Mouse (Mus musculus) hindbrain, embryonic 16.5 days (tissue): ENCODE measurements at regions not wholly inside any gene's neighbourhood (a gene's known extent, or its start where the extent isn't known, plus 50 kb on each side); places are given as distances from the start of the nearest gene placed in this dataset.
A peak's percentile ranks its signal among the peaks of the same experiment; 100 is the strongest.

ENCODE experiments used
- ATAC-seq: fragments of 200-750 bp; cut with Nextera tagmentation; 2 replicates; pipeline ENCODE4 v1.8.0; 2017; ENCODE audit warnings: moderate TSS enrichment, moderate library complexity
- H3K27ac ChIP-seq: fragments of 300-500 bp; sonication (generic); 2 replicates; pipeline ENCODE4 v1.5.1; 2014; ENCODE audit warnings: low read depth, mild to moderate bottlenecking, control low read depth, low read length, moderate library complexity
- H3K27me3 ChIP-seq: fragments of 300-500 bp; sonication (generic); replicated peaks from 2 replicates; pipeline ENCODE4 v1.6.1; 2014; ENCODE audit warnings: low read length; ENCODE audit not compliant: control insufficient read depth, insufficient read depth
- H3K36me3 ChIP-seq: fragments of 300-500 bp; sonication (generic); 2 replicates; pipeline ENCODE4 v1.6.1; 2014; ENCODE audit warnings: mild to moderate bottlenecking, low read length, moderate library complexity, mixed read lengths; ENCODE audit not compliant: control insufficient read depth, insufficient read depth
- H3K4me1 ChIP-seq: fragments of 300-500 bp; sonication (generic); 2 replicates; pipeline ENCODE4 v1.6.1; 2014; ENCODE audit warnings: low read depth, low read length; ENCODE audit not compliant: control insufficient read depth, insufficient read depth
- H3K4me2 ChIP-seq: fragments of 300-500 bp; sonication (generic); 2 replicates; pipeline ENCODE4 v1.6.1; 2014; ENCODE audit warnings: mild to moderate bottlenecking, low read length, control low read depth, moderate library complexity
- H3K4me3 ChIP-seq: fragments of 300-500 bp; sonication (generic); 2 replicates; pipeline ENCODE4 v1.5.1; 2014; ENCODE audit warnings: mild to moderate bottlenecking, low read length, control low read depth, moderate library complexity
- H3K9ac ChIP-seq: fragments of 300-500 bp; sonication (generic); 2 replicates; pipeline ENCODE4 v1.6.1; 2014; ENCODE audit warnings: low read depth, mild to moderate bottlenecking, control low read depth, low read length, moderate library complexity
- H3K9me3 ChIP-seq: fragments of 300-500 bp; sonication (generic); 2 replicates; pipeline ENCODE4 v1.6.1; 2014; ENCODE audit warnings: mild to moderate bottlenecking, low read length, moderate library complexity; ENCODE audit not compliant: control insufficient read depth
- WGBS: fragments of 180-500 bp; shearing (Covaris S2); extraction: QIAGEN DNeasy Blood & Tissue Kit; methylation state at CpG from one replicate; pipeline ENCODE4 v1.1.7; 2014; 5-methylcytosine and 5-hydroxymethylcytosine counted together

DNA sequence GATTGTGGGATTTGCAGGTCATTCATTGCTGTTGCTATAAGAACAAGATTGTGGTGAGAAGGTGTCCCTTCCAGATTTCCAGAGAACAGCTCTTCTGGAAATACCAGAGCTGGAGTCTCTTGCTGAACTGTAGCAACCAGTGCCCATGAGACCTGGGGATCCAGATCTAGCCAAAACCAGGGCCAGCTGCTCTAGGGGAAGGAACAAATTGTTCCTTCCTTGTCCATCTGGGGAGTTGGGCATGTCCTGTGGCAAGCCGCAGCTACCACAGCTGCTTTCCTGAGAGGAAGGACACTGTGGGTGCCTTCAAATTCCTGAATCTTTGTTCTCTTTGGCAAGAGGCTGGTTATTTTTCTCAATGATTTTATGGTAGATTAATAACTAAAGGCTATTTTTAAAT is 839.0 kb upstream of the 2610301B20Rik start:
- Histone ChIP-seq H3K27ac (no peak overlapping the region), H3K4me2 (no peak overlapping the region), H3K36me3 (no peaks in the 10 kb centered on the region), H3K9me3 (no peaks in the 10 kb centered on the region), H3K9ac (no peak overlapping the region), H3K27me3 (no peaks in the 10 kb centered on the region), H3K4me3 (no peak overlapping the region), H3K4me1 (no peaks in the 10 kb centered on the region)
- WGBS = 88% methylated on average over 1 of the region's 1 CpGs
- no peak for ATAC-seq

DNA sequence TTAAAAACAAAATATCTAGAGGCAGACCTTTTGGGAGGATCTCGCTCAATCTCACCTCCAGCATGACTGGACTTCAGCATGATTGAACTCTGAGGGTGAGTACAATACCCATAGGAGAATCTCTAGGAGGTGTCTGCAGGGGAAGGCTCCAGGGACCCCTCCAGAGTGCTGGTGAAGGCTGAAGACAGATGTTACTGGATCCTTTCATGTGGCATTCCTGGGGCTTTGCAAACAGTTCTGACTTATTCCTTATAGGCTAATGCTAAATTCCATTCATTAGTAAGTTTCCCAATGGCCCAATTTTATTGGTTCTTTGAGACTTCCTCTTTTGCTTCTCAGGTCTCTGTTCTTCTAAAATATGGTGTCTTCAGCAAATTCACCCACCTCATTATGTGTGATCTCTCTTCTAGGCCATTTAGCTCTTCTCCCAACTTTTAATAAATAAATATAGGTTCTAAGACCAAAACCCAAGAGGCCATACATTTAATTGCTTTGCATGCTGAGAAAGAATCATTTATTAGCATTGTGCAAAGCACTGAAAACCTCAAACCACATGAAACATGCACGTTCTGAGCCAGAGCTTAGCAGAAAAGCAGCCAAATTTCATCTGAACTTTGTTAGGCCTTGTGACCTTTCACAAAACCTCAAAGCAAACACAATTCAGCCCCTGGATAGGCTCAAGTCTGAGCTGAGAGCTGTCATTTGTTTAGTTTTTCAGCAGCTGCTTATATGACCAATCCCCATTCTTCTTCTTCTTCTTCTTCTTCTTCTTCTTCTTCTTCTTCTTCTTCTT is 832.8 kb upstream of the 2610301B20Rik start:
- 83% methylated on average over 2 of the region's 2 CpGs for WGBS
- H3K4me1 ChIP-seq = no peaks in the 10 kb centered on the region
- no peaks in the 10 kb centered on the region for H3K9me3 ChIP-seq
- H3K36me3 ChIP-seq = no peaks in the 10 kb centered on the region
- H3K4me3 ChIP-seq = no peak overlapping the region
- no peaks in the 10 kb centered on the region for H3K27me3 ChIP-seq
- H3K27ac ChIP-seq = no peak overlapping the region
- H3K4me2 ChIP-seq = no peak overlapping the region
- no peak for ATAC-seq
- H3K9ac ChIP-seq = no peak overlapping the region

DNA sequence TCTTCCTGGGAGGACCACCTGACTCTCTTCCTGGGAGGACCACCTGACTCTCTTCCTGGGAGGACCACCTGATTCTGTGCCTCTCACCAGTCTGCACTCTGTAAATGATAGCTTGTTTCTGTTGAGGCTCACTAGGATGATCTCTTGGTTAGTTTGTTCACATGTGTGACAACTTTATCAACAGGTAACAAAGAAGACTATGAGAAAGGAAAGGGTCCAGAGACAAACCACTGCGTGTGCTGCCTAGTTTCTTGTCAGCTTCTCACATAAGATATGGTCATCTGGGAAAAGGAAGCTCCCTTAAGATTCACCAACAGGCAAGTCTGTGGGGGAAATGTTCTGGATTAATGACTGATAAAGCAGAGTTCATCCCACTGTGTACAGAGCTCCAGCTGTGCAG is 825.5 kb upstream of the 2610301B20Rik start:
- Histone ChIP-seq H3K4me2 (no peak overlapping the region), H3K36me3 (no peaks in the 10 kb centered on the region), H3K4me1 (peaks cover 4% of the 10 kb centered on the region; the same call in 1 of the 2 replicates), H3K27ac (no peak overlapping the region), H3K4me3 (no peak overlapping the region), H3K9me3 (no peaks in the 10 kb centered on the region), H3K9ac (no peak overlapping the region), H3K27me3 (no peaks in the 10 kb centered on the region)
- no peak for ATAC-seq
- WGBS = 90% methylated on average over 1 of the region's 1 CpGs

DNA sequence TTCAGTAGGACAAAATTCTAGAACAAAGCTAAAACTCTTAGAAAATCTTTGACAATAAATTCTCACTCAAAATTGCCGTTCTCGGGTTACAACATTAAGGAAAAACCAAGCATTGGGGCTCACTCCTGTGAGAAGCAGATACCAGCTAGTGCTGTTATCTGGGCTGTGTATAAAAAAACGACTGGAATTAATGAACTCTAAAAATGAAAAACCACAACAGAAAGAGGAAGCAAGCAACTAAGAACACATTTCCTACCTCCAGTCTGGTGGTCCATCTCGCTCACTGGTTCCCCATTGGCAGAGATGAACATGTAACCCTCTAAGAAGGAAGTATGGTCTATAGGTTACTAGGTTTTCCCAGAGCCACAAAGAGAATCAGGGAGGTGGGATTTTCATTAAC is 824.9 kb upstream of the 2610301B20Rik start:
- Histone ChIP-seq H3K4me2 (no peak overlapping the region), H3K9ac (no peak overlapping the region), H3K4me3 (no peak overlapping the region), H3K27ac (no peak overlapping the region), H3K9me3 (no peaks in the 10 kb centered on the region), H3K4me1 (peaks cover 4% of the 10 kb centered on the region; the same call in 1 of the 2 replicates), H3K27me3 (no peaks in the 10 kb centered on the region), H3K36me3 (no peaks in the 10 kb centered on the region)
- no peak for ATAC-seq
- WGBS = 78% methylated on average over 4 of the region's 4 CpGs

DNA sequence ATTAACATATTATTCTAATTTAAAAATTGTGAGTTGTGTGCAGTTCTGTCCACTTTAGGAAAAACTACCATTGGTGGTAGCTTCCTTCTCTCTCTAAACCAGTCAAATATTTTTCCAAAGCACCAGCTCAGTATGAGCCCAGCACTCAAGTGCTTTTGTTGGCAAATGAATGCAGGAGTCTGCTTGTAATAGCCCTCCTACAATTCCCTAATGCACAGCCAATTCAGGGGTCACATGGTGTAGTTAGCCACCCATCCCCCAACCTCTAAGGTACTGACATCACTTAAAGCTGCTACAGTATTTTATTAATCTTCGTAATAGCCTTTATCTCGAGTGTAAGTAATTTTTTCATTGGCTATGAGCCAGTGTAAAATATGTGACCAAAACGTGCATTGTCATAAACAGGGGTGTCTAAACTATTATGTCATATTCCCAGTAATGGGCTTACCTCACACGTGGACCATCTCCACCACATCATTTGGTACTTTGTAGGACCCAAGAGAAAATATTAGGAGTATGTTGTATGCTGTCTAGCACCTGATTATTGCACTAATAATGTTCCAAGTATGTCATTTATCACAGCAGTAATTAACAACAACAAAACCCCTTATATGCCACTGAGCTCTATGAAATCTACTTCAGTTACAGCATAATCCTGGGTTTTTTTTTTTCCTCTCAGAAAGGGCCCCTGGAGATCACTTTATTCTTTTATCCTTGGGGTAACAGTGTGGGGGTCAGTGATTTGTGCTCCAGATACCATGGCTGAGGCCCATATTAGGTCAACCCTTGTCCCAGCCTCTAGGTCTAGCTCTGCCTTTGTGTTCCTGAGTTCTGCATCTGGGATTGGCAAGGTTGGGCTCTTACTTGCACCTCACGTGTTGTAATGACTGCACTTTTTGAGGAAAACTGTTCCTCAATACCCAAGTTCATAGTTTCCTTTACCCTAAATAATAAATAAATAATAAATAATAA is 822.7 kb upstream of the 2610301B20Rik start:
- no peak overlapping the region for H3K4me3 ChIP-seq
- no peaks in the 10 kb centered on the region for H3K27me3 ChIP-seq
- H3K9me3 ChIP-seq = no peaks in the 10 kb centered on the region
- peaks cover 4% of the 10 kb centered on the region; the same call in 1 of the 2 replicates for H3K4me1 ChIP-seq
- H3K36me3 ChIP-seq = no peaks in the 10 kb centered on the region
- H3K27ac ChIP-seq = no peak overlapping the region
- H3K9ac ChIP-seq = no peak overlapping the region
- ATAC-seq = peak; percentile 84
- WGBS = 50% methylated on average over 5 of the region's 5 CpGs
- no peak overlapping the region for H3K4me2 ChIP-seq

DNA sequence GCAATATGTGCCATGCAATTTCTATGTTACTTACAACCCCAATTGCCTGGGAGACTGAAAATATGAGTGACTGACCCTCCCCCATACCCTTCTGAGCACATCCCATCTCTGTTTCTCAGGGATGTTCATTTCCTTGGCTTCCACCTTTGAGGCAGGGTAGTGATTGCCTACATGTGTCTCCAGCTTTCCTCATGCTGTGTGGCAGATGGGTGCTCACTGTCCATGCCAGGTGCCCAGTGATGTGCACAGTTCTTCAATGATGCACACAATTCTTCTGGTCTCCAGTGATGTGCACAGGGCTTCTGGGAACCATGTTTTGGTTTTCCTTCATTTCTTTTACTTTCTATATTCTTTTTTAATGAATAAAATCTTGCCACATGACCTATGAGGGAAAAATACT is 821.4 kb upstream of the 2610301B20Rik start:
- peak; percentile 45; the same call in 1 of the 2 replicates for ATAC-seq
- no peak overlapping the region for H3K4me2 ChIP-seq
- no peak overlapping the region for H3K4me3 ChIP-seq

DNA sequence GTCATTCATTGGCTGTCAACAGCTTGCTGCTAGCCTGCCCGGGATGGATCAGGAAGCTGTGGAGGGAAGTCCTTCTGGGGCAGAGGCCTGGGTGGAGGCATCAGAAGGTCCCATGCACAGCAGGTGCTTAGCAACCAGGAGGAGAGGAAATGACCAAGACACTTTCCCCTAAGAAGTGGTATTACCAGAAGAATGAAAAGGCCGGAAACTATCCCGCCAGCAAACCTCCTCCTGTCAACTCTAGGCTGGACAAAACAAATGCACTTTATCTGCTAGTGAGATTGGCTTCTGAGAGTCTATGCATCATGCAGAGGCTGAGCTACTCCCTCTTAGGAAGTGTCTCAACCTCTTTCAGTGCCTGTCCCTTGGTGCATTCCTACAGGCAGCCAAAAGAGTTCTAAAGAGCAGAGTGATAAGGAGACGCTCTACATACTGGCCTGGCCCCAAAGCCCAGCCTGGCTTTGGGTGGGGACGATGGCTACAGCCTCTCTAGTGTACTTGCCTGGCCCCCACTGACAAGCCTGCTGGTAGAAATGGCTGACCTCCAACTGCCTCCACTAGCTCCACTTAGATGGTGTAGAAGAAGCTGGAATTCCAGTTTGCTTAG is 801.7 kb upstream of the 2610301B20Rik start:
- Histone ChIP-seq H3K27ac (no peak overlapping the region), H3K4me3 (no peak overlapping the region), H3K9me3 (no peaks in the 10 kb centered on the region), H3K36me3 (no peaks in the 10 kb centered on the region), H3K9ac (no peak overlapping the region), H3K27me3 (no peaks in the 10 kb centered on the region), H3K4me1 (no peaks in the 10 kb centered on the region), H3K4me2 (no peak overlapping the region)
- ATAC-seq = no peak
- 75% methylated on average over 5 of the region's 5 CpGs for WGBS

More for the DNA sequence above, 821.4 kb upstream of the 2610301B20Rik start:
- Histone ChIP-seq H3K4me1 (peaks cover 4% of the 10 kb centered on the region; the same call in 1 of the 2 replicates), H3K27me3 (no peaks in the 10 kb centered on the region), H3K36me3 (no peaks in the 10 kb centered on the region), H3K27ac (no peak overlapping the region), H3K9me3 (no peaks in the 10 kb centered on the region), H3K9ac (no peak overlapping the region)

DNA sequence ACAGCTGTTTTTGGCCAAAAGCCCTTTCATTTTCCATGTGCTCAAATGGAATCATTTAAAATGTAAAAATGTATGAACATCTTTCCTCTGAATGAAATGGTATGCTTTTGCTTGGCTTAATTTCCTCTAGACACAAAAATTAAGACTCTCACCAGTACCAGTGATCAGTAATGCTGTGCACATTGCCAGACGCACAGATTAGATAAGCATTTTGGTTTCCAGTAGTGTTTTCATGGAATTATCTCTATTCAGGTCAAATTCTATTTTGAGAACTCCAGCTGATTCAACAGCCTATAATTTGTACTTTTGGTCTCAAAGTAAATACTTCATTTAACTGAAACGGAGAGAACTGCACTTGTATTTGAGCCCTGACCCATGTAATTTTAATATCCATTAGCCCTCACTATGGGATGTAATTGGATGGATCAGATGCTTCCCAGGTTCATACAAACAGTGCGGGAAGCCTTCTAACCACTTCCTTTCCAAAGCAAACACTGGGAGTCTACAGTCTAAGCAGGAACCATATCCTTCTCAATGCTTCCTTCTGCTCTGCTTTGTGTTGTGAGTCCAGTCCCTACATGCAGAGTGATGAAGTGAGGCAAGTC is 794.6 kb upstream of the 2610301B20Rik start:
- ATAC-seq = no peak
- Histone ChIP-seq H3K4me2 (no peak overlapping the region), H3K27me3 (no peaks in the 10 kb centered on the region), H3K9ac (no peak overlapping the region), H3K4me3 (no peak overlapping the region), H3K27ac (no peak overlapping the region), H3K36me3 (no peaks in the 10 kb centered on the region), H3K9me3 (no peaks in the 10 kb centered on the region), H3K4me1 (no peaks in the 10 kb centered on the region)
- WGBS = 67% methylated on average over 3 of the region's 3 CpGs
